Mouse (Mus musculus): Measurements from ENCODE around the gene Cyb5r1. TPM values are rescaled to one million over a fixed set of nuclear protein-coding genes. Genes with fewer than 3 reads are reported as not detected.
"Not testable (repeated sequence)": the region's sequence is repeated elsewhere in the genome, so short reads cannot be mapped to it uniquely, and the experiment has no call there.

Cyb5r1 gene
- total and polyA plus RNA-seq, 2 experiments from 2014 or later: 9.2 to 14.5 TPM

GRCm38 (mm10) chr1:134423911-134424310 is 18.6 kb downstream of the Cyb5r1 start:
- ATAC-seq (no peak), DNase-seq (no peak)
- Histone ChIP-seq H3K27me3 (ENCODE audit: insufficient read depth, low read length) (no peaks in the 10 kb centered on the region), H3K36me3 (ENCODE audit: insufficient read depth) (peaks cover 45% of the 10 kb centered on the region), H3K4me2 (ENCODE audit: low read depth) (no peak overlapping the region), H3K27ac (ENCODE audit: low read depth, low read length) (no peak overlapping the region), H3K9me3 (ENCODE audit: low read length) (no peaks in the 10 kb centered on the region), H3K4me3 (ENCODE audit: low read depth, low read length) (no peak overlapping the region), H3K4me1 (ENCODE audit: insufficient read depth) (no peaks in the 10 kb centered on the region), H3K9ac (no peak overlapping the region)
- 80% methylated on average over 10 of the region's 10 CpGs for WGBS
- no peak for TF ChIP-seq CTCF (IDR thresholded peaks at IDR 0.05; ENCODE audit: low read depth)

DNA sequence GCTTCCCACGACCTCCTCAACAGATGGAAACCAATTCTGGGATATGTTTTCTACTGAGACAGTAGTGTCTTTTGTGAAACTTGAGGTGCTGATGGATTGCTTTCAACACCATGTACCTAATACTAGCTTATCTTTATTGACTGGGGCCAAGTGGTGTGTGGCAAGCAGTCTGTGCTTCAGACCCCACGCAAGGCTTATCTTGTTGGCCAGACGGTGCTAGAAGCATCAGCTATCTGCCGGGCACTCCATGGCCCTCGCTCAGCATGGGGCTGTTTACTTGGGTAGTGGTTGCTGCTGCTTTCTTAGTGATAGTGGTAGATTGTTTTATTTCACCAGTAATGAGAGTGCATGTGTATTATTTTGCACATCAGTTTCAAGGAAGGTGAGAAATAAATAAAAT is 20.9 kb downstream of the Cyb5r1 start:
- Histone ChIP-seq H3K4me3 (ENCODE audit: low read depth, low read length) (no peak overlapping the region), H3K4me2 (ENCODE audit: low read depth) (no peak overlapping the region), H3K27ac (ENCODE audit: low read depth, low read length) (no peak overlapping the region), H3K4me1 (ENCODE audit: insufficient read depth) (no peaks in the 10 kb centered on the region), H3K9me3 (ENCODE audit: low read length) (no peaks in the 10 kb centered on the region), H3K36me3 (ENCODE audit: insufficient read depth) (peaks cover 54% of the 10 kb centered on the region), H3K27me3 (ENCODE audit: insufficient read depth, low read length) (no peaks in the 10 kb centered on the region), H3K9ac (no peak overlapping the region)
- no peak for TF ChIP-seq CTCF (IDR thresholded peaks at IDR 0.05; ENCODE audit: low read depth)
- DNase-seq (no peak), ATAC-seq (no peak)
- WGBS: 94% methylated on average over 5 of the region's 5 CpGs

GRCm38 (mm10) chr1:134433002-134433401 is 27.6 kb downstream of the Cyb5r1 start:
- Histone ChIP-seq H3K4me3 (ENCODE audit: low read depth, low read length) (no peak overlapping the region), H3K27me3 (ENCODE audit: insufficient read depth, low read length) (no peaks in the 10 kb centered on the region), H3K9ac (no peak overlapping the region), H3K4me2 (ENCODE audit: low read depth) (no peak overlapping the region), H3K27ac (ENCODE audit: low read depth, low read length) (no peak overlapping the region), H3K4me1 (ENCODE audit: insufficient read depth) (no peaks in the 10 kb centered on the region), H3K9me3 (ENCODE audit: low read length) (no peaks in the 10 kb centered on the region), H3K36me3 (ENCODE audit: insufficient read depth) (peaks cover 40% of the 10 kb centered on the region)
- 90% methylated on average over 10 of the region's 10 CpGs for WGBS
- ATAC-seq (no peak), DNase-seq (no peak)
- no peak for TF ChIP-seq CTCF (IDR thresholded peaks at IDR 0.05; ENCODE audit: low read depth)

GRCm38 (mm10) chr1:134433473-134433872 is 28.1 kb downstream of the Cyb5r1 start:
- Histone ChIP-seq H3K4me3 (ENCODE audit: low read depth, low read length) (no peak overlapping the region), H3K36me3 (ENCODE audit: insufficient read depth) (peaks cover 35% of the 10 kb centered on the region), H3K4me1 (ENCODE audit: insufficient read depth) (no peaks in the 10 kb centered on the region), H3K9me3 (ENCODE audit: low read length) (no peaks in the 10 kb centered on the region), H3K27me3 (ENCODE audit: insufficient read depth, low read length) (no peaks in the 10 kb centered on the region), H3K4me2 (ENCODE audit: low read depth) (no peak overlapping the region), H3K9ac (no peak overlapping the region), H3K27ac (ENCODE audit: low read depth, low read length) (no peak overlapping the region)
- WGBS: 95% methylated on average over 4 of the region's 4 CpGs
- DNase-seq (no peak), ATAC-seq (no peak)
- no peak for TF ChIP-seq CTCF (IDR thresholded peaks at IDR 0.05; ENCODE audit: low read depth)

DNA sequence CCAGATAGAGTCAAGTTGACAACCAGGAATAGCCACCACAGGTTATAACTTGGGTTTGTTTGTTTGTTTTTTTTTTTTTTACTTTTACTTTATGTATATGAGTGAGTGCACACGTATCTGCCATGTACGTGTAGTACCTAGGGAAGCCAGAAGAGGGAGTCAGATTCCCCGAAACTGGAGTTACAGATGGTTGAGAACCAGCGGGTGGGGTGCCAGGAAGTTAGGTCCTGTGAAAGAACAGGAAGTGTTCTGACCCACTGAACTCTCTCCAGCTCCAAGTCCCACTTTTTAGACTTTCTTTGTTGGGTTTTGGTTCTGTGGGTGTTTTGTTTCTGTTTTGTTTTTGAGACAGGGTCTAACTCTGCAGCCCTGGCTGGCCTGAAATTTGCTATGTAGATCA is 30.1 kb downstream of the Cyb5r1 start:
- peak; percentile 45 for TF ChIP-seq CTCF (IDR thresholded peaks at IDR 0.05; ENCODE audit: low read depth)
- no peak for ATAC-seq
- Histone ChIP-seq H3K9me3 (ENCODE audit: low read length) (no peaks in the 10 kb centered on the region), H3K4me2 (ENCODE audit: low read depth) (no peak overlapping the region), H3K27me3 (ENCODE audit: insufficient read depth, low read length) (no peaks in the 10 kb centered on the region), H3K9ac (no peak overlapping the region), H3K4me1 (ENCODE audit: insufficient read depth) (no peaks in the 10 kb centered on the region), H3K4me3 (ENCODE audit: low read depth, low read length) (no peak overlapping the region), H3K27ac (ENCODE audit: low read depth, low read length) (no peak overlapping the region), H3K36me3 (ENCODE audit: insufficient read depth) (peaks cover 27% of the 10 kb centered on the region)
- 28% methylated on average over 4 of the region's 4 CpGs for WGBS
- no peak for DNase-seq

DNA sequence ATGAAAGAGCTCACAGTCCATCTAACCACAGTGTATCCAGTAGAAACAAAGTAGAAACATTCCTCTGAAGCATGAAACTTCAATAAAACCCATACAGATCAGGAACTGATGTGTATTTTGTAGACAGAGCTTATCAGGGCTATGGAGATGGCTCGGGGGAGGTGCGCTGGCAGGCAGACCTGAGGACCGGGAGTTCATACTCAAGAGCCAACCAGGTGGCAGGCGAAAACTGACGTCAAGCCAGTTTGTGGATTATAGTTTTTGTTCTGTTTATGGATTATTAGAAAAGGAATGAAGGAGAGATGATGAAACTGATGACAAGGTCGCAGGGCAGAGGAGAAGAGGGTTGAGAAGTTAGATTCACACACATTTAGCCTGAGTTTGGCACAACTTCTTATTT is 35.1 kb downstream of the Cyb5r1 start:
- Histone ChIP-seq H3K27me3 (ENCODE audit: insufficient read depth, low read length) (no peaks in the 10 kb centered on the region), H3K4me1 (ENCODE audit: insufficient read depth) (no peaks in the 10 kb centered on the region), H3K4me2 (ENCODE audit: low read depth) (no peak overlapping the region), H3K9ac (no peak overlapping the region), H3K27ac (ENCODE audit: low read depth, low read length) (no peak overlapping the region), H3K9me3 (ENCODE audit: low read length) (no peaks in the 10 kb centered on the region), H3K36me3 (ENCODE audit: insufficient read depth) (no peaks in the 10 kb centered on the region), H3K4me3 (ENCODE audit: low read depth, low read length) (no peak overlapping the region)
- DNase-seq (no peak), ATAC-seq (no peak)
- WGBS: 94% methylated on average over 6 of the region's 6 CpGs
- no peak for TF ChIP-seq CTCF (IDR thresholded peaks at IDR 0.05; ENCODE audit: low read depth)

DNA sequence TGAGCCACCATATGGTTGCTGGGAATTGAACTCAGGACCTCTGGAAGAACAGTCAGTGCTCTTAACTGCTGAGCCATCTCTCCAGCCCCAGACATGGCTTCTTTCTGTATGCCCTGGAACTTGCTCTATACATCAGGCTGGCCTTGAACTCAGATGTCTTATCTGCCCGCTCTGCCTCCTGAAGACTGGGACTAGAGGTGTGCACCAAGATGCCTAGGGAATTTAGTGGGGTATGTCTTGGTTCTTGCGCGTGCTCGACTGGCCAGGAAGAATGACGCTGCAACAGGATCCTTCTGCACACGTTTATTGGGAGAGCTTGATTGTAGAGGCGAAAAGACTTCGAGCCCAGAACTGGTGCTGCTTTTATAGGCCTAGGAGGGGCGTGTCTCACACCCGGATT is 36.4 kb downstream of the Cyb5r1 start:
- H3K4me1 ChIP-seq (ENCODE audit: insufficient read depth); DNase-seq; H3K36me3 ChIP-seq (ENCODE audit: insufficient read depth); H3K27ac ChIP-seq (ENCODE audit: low read depth, low read length); H3K4me2 ChIP-seq (ENCODE audit: low read depth); H3K9ac ChIP-seq; H3K27me3 ChIP-seq (ENCODE audit: insufficient read depth, low read length); H3K4me3 ChIP-seq (ENCODE audit: low read depth, low read length); H3K9me3 ChIP-seq (ENCODE audit: low read length); ATAC-seq: not testable (repeated sequence)
- 88% methylated on average over 7 of the region's 10 CpGs for WGBS

- H3K27ac ChIP-seq (ENCODE audit: low read depth, low read length): no peak overlapping the region
These were observed 37.0 kb downstream of the Cyb5r1 start for GRCm38 (mm10) chr1:134442394-134442793.

GRCm38 (mm10) chr1:134443288-134443687 is 37.9 kb downstream of the Cyb5r1 start:
- 77% methylated on average over 1 of the region's 1 CpGs for WGBS
- not testable (repeated sequence) for H3K9ac ChIP-seq; H3K4me2 ChIP-seq (ENCODE audit: low read depth)

More at GRCm38 (mm10) chr1:134442394-134442793, 37.0 kb downstream of the Cyb5r1 start:
- Histone ChIP-seq H3K4me1 (ENCODE audit: insufficient read depth) (no peaks in the 10 kb centered on the region), H3K36me3 (ENCODE audit: insufficient read depth) (no peaks in the 10 kb centered on the region), H3K4me3 (ENCODE audit: low read depth, low read length) (no peak overlapping the region), H3K9ac (no peak overlapping the region), H3K9me3 (ENCODE audit: low read length) (no peaks in the 10 kb centered on the region), H3K27me3 (ENCODE audit: insufficient read depth, low read length) (no peaks in the 10 kb centered on the region), H3K4me2 (ENCODE audit: low read depth) (no peak overlapping the region)
- no peak for DNase-seq
- ATAC-seq: no peak
- WGBS: 90% methylated on average over 3 of the region's 3 CpGs
- no peak for TF ChIP-seq CTCF (IDR thresholded peaks at IDR 0.05; ENCODE audit: low read depth)

More at GRCm38 (mm10) chr1:134443288-134443687, 37.9 kb downstream of the Cyb5r1 start:
- not testable (repeated sequence) for ATAC-seq; H3K36me3 ChIP-seq (ENCODE audit: insufficient read depth); H3K4me3 ChIP-seq (ENCODE audit: low read depth, low read length); DNase-seq; H3K9me3 ChIP-seq (ENCODE audit: low read length); H3K27me3 ChIP-seq (ENCODE audit: insufficient read depth, low read length); H3K27ac ChIP-seq (ENCODE audit: low read depth, low read length); H3K4me1 ChIP-seq (ENCODE audit: insufficient read depth)

Data from forebrain, postnatal 0 days (tissue).